Mouse (Mus musculus) E14TG2a.4 (cell line): ENCODE measurements around the gene Tbc1d21.

Experiments
- CTCF ChIP-seq: conservative IDR thresholded peaks from 2 replicates; pipeline ENCODE4 v1.5.1; 2014; ENCODE audit warnings: low read length
- NANOG ChIP-seq: IDR thresholded peaks from 2 replicates; pipeline ENCODE4 v1.6.1; 2014; ENCODE audit warnings: borderline replicate concordance, low read length, mixed read lengths
- POU5F1 ChIP-seq: IDR thresholded peaks from 2 replicates; pipeline ENCODE4 v1.6.1; 2014; ENCODE audit warnings: low read length, borderline replicate concordance

GRCm38 (mm10) chr9:58361956-58362355 is 8.3 kb downstream of the Tbc1d21 start:
- no peak for TF ChIP-seq CTCF
- TF ChIP-seq POU5F1 = no peak
- TF ChIP-seq NANOG = no peak
